Mouse (Mus musculus) megakaryocyte, adult 5-6 weeks (primary cell): ENCODE data around the gene Cdk2ap2. TPM values are rescaled to one million over a fixed set of nuclear protein-coding genes. Genes with fewer than 3 reads are reported as not detected.
"Not testable (repeated sequence)": the region's sequence is repeated elsewhere in the genome, so short reads cannot be mapped to it uniquely, and the experiment has no call there.

Experiments used
- ATAC-seq: 2 replicates; pipeline ENCODE4 v1.8.0; 2016; ENCODE audit warnings: mild to moderate bottlenecking, inconsistent platforms; ENCODE audit not compliant: poor library complexity, severe bottlenecking
- total RNA-seq, 2 experiments: library from RNA; stranded (forward) in 1 of 2; stranded (reverse) in 1 of 2; fragments of 153-499, 151-499 nt in 1 of 2; fragments of 221-1000, 200-1000 nt in 1 of 2; gene quantifications; 2 replicates each; pipeline versions ENCODE4 v1.2.3 to v1.2.4; 2015 to 2017

The Cdk2ap2 gene
- 245 and 277 TPM in 2 replicates for total RNA-seq (2015)
- total RNA-seq (2017), result 72.9 and 83.4 TPM in 2 replicates

DNA sequence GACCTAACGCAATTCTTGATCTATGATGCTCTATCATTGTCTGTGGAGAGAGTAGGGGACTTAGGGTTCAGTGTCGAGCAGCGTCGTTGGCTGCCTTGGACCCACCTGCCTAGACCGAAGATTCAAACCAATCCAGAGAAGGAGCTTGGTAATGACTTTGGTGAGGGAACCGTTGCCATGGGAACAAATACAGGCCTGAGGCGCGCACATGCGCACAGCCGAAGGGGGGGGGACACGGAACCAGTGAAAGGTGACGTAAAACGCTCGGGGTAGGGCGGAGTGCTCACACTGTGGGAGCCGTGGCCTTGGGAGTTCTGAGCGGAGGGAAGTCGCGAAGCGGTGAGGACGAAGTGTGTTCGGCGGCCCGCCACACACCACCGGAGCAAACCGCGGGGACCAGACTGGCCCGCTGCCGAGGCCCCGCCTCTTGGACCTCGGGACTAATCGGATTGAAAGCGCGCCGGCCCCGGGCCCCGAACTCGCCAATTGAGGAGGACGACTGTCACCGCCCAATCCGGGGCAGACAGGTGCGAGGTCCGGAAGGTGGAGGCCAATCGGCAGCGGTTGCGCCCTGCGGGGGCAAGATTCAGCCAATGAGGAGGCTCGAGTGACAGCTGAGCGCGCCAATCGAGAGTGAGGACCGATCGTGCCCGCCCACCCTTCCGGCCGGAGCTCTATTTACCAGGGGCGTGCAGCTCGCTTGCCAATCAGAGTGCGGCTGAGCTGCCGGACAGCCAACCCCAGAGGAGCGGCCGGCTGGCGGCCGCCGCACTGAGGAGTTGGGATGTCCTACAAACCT is at the start of gene Cdk2ap2:
Gene Cdk2ap2, plus strand, starts transcription at position 541 of the 799 bp plus-strand sequence.
- peak; percentile 77 for ATAC-seq

DNA sequence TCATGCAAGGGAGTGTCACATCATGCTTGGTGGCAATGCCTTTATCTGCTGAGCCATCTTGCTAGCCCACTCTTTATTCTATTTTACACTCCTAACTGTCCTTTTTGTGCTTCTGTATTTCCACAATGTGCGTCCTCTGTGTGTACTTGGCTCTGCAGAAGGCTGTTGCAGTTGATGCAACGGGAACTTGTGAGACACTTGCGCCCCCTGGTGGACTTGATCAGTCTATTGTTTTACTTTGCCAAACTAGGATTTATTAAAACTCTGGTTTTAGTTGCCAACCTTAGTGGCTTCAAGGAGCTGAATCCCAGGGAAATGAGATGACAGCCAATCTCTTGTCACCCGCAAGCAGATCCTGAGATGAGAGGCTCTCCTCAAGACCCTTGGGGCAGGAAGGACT is 49.1 kb upstream of the Cdk2ap2 start:
- peak; percentile 75 for ATAC-seq

DNA sequence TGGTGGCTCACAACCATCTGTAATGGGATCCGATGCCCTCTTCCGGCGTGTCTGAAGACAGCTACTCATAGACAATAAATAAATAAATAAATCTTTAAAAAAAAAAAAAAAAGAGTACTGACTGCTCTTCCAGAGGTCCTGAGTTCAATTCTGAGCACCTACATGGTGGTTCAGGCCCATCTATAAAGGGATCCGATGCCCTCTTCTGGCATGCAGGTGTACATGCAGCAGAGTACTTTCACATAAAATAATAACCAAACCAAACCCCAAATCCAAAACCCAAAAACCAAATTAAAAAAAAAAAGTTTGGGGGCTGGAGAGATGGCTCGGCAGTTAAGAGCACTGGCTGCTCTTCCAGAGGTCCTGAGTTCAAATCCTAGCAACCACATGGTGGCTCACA is 47.9 kb upstream of the Cdk2ap2 start:
- ATAC-seq, result not testable (repeated sequence)

DNA sequence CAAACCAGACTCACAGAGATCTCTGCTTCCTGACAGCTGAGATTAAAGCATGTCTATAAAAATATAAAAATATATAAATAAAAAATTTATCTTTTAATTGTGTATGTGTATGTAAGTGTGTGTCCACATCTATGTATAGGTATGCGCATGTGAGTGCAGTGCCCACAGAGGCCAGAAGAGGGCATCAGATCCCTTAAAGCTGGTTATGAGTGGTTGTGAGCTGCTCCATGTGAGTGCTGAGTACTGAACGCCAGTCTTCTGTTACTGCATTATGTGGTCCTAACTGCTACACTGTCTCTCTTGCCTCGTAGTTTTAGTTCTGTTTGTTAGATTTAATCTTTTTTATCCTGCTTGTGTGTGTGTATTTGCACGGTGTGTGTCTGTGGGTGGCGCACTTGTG is 46.0 kb upstream of the Cdk2ap2 start:
- ATAC-seq, result no peak

DNA sequence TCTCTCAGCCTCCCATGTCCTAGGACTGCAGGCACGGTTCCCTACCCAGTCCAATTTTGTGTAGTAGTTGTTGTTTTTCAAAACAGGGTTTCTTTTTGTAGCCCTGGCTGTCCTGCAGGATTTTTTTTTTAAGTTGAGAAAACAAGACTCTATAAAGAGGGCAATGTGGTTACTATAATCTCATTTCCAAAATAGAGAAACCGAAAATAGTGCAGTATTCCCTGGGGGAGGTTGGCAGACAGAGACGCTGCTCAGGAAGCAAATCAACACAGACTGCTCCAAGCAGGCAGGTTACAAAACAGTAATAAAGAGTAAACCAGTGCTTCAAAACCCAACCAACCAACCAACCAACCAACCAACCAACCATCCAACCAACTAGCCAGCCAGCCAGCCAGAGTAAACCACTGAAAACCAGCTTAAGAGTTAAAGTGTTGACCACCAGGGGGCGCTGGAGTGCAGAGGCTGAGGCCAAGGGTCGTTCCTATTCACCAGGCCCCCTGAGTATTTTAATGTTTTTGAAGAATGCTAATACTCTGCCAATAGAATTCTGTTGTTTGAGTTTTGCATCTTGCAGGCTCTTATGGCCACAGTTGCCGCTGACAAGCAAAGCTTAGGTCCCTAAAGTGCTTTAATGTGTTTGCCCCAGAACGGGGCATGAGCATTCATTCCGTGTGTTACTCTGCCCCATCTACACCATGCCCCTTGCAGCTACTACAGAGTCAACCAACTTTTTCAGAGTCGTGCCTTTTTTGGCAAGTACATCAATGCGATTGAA is 45.1 kb upstream of the Cdk2ap2 start:
- peak; percentile 38; the same call in 1 of the 2 replicates for ATAC-seq

DNA sequence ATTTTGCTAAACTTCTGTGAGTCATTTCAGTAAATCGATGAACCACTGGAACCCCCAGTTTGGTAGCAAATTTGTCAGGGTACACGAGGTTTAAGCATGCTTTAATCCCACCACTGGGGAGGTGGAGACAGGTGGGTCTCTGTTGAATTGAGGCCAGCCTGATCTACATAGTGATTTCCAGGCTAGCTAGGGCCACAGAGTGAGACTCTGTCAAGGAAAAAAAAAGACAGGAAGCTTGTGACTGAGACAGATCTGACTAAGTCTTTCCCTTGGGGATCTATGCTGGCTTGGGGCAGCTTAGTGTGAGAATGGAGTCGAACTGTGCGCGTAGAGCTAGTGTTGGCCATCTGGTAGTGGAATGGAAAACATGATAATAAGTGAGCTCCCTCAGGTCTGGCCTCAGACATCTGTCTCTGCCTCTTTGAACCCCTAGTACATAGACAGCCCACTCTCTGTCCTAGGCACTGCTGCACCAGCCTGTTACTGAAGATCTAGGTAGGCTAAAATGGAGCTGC is 44.4 kb upstream of the Cdk2ap2 start:
- ATAC-seq, result no peak

DNA sequence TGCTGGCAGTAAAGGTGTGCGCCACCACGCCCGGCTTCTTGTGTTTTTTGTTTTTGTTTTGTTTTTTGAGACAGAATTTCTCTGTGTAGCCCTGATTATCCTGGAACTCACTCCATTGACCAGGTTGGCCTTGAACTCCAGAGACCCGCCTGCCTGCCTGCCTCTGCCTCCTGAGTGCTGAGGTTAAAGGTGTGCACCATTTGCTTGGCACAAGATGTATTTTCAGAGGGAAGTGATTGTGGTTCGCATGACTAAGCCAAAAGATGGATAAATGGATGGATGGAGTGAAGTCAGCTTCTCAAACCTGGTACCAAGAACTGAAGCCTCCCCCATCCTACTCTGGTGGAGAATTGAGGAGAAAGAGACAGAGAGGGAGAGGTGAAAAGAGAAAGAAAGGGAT is 42.4 kb upstream of the Cdk2ap2 start:
- no peak for ATAC-seq

DNA sequence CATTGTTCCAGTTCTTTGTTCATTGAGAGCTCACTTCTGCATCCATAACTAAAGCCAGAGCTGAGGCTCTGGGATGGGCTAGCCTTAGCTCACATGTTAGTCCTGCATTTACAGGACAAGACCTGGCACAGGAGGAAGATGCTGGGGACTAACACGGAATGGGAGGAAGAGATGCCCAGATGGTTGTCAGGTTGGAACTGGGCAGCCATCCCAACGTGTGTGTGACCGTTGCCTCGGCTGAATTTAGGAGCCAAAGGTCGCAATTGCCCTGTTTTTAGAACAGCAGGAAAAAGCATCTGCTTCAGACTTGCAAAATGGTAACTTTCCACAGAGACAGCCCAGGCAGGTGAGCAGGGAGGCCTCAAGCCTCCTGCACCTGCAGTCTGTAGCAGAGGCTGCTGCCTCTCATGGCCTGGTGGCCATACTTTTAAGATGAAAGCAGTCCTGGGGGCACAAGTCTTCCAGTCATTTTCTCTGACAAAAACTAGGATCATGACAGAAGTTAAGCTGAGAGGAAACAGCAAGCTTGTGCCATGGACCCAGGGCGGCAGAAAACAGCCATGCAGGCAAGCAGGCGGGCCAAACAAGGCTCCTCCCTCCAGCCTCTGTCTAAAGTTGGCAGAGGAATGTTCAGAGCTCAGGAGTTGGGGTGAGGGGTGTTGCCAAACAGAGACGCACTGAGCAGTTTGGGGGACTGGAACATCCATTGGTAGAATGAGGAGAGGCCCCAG is 41.6 kb upstream of the Cdk2ap2 start:
- ATAC-seq, result no peak

DNA sequence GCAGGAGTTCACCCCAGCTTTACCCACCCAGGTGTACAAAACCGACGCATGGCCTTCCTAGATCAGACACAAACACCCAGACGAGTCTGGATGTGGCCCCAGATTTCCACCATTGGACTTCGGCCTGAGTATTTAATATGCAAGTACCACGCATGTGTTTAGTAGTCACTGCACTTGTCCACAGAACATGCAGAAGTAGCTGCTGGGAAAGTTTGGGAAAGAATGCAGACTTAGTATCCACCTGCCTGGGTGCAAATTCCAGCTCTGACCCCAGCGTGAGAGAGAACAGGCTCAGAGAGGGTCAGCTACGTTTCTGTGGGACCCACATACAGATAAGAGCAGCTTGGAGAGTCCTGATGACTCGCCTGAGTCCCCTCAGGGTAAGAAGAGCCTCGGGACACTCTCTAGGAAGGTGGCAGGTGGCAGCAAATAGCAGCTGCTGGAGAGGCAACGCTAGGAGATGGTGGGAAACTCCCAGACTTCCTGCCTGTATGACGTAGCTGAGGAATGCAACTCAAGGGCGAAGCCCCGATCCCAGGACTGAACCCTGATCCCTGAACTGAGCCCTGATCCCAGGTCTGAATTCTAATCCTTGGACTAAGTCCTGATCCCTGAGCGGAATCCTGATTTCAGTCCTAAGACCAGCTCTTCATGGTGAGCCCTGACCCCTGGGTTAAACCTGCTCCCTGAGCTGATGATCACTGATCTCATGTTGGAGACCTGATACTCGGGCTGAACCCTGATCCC is 40.9 kb upstream of the Cdk2ap2 start:
- no peak for ATAC-seq

DNA sequence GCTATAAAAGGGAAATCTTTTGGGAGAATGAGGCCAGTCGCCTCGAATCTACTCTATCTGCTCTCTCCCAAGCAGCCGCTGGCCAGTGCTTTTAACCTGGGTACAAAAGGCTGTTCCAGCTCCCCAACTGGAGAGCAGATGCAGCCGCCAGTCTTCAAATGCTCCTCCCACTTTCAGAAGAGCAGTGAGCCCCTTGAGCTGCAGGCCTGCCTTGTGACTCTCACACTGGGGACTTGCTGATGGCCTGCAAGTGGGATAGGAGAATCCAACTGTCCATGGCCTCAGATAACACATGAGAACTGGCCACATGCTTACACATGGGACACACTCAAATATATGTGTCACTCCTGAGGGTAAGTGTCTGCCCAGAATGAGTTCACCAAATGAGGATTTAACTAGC is 40.3 kb upstream of the Cdk2ap2 start:
- no peak for ATAC-seq

DNA sequence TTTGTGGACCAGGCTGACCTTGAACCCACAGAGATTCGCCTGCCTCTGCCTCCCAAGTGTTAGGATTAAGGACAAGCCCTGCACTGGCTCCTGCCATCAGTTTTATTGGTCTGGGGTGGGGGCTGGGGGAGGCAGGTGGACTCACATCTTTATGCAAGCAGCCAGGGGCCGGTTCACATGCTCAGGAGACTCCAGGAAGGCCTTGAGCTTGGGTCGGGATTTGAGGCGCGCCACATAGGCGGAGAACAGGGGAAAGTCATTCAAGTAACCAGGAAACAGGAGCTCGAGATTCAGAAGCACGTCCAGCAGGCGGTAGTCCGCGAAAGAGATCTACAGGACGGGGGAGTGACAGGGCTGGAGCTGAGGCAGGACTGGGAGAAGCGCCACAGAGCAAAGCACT is 39.6 kb upstream of the Cdk2ap2 start:
- no peak for ATAC-seq

DNA sequence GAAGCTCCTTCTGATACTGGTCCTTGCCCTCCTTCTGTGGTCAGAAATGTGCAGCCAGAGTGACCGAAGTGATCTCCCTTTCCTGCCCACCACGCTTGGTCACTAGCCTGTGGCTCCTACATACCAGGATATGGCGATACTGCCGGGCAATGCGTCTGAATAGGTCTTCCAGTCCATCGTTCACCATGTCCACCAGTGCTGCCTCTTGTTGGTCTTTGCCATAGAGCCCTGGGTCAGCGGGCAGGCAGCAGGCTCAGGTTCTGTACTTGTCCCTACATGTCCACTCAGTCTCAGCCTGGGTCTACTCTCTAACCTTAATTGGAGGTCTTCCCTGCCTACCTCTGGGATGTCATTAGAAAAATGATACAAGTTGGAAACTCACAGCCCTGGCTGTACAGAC is 39.0 kb upstream of the Cdk2ap2 start:
- no peak for ATAC-seq

DNA sequence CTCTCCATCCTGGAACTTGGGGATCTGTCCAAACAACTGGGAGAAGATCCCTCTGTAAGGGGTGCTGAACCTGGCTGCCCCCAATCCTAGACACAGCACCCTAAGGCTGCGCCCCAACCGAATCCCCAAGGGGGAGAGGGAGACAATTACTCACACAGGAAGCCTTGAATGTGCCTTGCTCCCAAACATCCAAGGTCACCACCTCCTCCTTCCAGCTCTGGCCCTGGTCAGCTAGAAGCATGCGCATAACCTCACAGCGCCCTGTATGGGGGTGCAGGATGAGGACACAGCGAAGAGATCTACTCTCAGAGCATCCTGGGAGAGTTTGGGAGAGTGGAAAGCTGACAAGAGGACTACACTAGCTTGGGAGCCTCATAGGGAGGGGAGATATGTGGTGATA is 38.4 kb upstream of the Cdk2ap2 start:
- ATAC-seq, result no peak

DNA sequence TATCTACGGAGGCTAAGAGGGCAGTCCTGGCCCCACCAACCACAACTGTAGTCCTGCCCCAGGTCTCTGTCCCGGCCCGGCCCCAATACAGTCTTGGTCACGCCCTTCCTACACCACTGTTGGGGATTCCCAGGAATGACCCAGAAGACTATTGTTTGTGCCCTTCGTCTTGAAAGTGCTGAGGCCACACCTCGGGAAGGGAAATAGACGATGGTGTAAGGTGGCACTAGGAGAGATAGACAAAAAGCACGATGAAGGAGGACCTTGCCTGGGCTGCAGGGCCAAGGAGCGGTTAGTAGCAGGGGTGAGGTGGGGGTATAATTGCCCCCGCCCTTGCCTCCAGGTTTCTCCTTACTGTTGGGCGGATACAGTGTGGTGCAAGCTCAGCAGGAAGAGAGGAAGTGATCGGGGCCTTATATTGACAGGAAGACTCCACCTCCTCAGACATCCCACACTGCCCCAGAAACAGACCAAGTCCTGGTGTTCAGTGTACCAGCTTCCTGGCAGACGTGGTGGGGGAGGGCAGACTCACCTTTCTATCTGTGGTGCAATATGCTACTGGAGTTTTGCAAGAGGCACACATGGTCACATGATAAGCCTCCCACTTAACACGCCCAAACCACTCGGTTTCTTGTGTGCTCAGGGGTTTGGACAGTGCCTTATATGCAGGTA is 37.8 kb upstream of the Cdk2ap2 start, which contains the start of gene Gstp3:
Gene Gstp3, minus strand, starts transcription at position 501 of the 672 bp plus-strand sequence.
- ATAC-seq, result peak; percentile 72

DNA sequence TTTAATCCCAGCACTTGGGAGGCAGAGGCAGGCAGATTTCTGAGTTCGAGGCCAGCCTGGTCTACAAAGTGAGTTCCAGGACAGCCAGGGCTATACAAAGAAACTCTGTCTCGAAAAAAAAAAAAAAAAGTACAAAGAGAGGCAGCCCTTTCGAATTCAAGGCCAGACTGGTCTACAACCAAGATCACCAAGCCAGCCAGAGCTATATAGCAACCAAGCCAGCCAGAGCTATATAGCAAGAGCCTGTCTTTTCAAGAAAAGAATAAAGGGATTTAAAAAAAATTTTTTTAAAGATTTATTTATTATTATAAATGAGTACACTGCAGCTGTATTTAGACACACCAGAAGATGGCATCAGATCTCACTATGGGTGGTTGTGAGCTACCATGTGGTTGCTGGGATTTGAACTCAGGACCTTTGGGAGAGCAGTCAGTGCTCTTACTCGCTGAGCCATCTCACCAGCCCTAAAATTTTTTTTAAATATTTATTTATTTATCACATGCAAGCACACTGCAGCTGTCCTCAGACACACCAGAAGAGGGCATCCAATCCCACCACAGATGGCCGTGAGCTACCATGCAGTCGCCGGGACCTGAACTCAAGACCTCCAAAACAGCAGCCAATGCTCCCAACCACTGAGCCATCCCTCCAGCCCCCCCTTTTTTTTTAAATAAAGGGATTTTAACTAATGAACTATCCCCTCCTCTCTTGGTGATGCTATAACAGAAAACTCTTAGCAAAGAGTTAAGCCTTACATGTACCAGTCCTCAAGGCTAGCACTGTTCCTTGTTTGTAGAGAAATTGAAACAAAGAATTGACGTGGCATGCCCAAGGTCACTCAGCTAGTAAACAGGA is 36.7 kb upstream of the Cdk2ap2 start:
- not testable (repeated sequence) for ATAC-seq

DNA sequence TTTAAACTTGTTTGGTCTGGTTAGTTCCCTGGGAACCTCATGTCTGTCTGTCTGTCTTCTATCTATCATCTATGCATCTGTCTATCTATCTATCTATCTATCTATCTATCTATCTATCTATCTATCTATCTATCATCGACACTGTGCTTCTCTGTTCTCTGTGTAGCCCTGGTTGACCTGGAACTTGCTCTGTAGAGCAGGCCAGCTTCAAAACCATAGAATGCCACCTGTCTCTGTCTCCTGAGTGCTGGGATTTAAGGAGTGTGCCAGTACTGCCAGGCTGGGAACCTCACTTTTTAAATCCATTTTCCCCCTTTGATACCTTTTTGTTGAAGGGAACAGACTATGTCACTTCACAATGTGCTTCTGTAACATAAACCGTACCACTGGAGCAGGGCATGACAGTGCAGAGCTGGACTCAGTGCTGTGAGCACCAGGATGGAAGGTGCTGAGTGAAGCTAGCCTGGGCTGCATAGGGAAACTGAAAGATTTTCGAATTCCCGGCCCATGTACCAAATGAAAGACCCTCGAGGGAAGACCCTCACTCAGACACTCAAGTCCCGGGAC is 36.0 kb upstream of the Cdk2ap2 start:
- ATAC-seq, result peak; percentile 47; the same call in 1 of the 2 replicates

DNA sequence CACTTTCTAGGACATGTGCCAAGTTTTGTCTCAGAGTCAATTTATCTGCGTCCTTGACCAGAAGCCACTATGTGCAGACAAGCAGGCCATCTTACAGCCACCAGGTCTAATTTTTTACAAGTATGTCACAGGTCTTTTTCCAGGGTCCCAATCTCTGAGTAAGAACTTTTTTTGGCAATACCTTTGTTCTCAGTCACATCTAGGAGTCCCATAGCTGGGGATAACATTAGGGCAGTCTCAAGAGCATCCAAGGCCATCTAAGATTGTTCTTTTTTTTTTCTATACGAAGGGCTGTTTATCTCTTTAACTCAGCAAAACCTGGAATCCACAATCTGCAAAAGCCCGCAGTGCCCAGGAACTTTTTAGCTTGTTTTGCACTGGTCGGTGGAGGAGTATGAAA is 33.6 kb upstream of the Cdk2ap2 start:
- not testable (repeated sequence) for ATAC-seq

DNA sequence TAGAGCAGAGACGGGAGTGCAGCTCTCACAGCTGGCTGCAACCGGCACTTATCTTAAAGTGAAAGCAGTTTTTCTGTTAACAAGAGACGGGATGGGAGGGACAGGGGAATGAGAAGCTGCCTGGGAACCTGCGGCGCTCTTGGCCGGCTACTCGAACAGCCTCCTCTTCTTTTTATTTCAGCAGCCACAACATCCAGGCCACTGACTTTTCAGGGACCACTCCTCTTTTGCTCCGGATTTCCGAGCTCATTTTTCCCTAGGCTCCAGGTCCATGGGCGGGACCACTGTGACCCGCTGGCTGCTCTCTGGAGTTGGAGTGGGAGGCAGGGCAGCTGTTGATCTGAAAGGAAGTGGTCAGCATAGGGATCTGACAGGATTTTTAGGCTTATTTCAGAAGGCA is 32.5 kb upstream of the Cdk2ap2 start:
- not testable (repeated sequence) for ATAC-seq
